Mouse (Mus musculus) c-Kit-positive CD71-positive TER-119-positive erythroid progenitor cells, embryonic 14.5 days (primary cell): ENCODE data around the gene Akap2.

Experiments used
- DNase-seq: peaks from one replicate; pipeline ENCODE4 v3.0.0-alpha.2; 2013; ENCODE audit warnings: low spot score

Gene Akap2

DNA sequence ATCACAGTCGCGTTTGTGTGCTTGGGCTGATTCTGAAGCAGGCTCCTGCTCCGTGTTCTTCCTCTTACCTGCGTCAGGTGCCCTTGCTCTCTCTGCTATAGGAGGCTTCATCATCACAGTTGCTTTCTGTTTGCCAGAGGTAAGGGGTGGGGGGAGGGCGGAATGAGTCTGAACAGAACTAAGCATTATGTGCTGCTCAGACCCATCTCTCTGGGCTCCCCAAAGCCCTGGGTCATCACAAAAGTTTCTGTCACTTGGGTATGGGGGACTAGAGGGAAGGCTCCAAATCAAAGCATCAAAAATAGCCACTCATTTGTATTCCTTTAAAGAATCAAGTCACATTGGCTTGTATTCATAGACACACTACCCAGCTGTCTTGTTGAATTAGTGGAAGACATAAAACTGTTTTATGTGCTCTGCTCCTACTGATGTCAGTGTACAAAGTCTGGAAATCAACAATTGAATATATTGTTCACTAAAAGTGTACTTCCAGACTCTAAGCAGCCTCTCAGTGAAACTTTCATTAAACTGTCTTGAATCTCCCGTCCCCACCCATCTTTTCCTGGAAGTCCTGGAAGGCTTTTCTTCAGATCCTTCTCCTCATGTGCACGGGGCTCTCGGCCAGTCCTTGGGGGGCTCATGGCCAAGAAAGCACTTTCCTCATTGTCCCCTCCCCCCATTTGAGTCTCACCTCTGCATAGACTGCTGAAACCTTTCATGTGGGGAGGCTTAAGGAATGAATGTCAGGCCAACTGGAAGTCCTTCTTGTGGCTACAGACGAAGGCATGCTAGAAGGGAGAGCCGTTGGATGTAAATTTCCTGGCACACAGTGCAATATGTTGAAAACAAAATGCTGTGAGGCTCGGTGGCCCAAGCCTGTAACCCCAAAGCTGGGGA, 13.6 kb upstream of the Akap2 start:
- DNase-seq, result no peak

DNA sequence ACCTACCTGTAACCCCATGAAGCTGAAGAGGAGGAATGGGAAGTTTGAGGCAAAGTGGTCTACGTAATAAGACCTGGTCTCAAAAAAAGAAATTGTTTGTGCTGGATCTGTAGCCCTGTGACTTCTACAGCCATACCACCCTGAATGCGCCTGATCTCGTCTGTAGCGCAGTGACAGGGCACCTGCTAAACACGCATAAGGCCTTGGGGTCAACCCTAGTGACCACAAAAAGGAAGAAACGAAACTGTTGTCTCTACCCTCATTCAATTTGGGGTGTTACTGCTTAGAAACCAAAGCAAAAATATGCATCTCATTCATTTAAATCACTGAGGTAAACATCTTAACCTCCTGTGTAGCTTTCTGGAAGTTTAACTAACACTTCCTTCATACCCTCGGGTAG, 12.9 kb upstream of the Akap2 start:
- DNase-seq, result no peak

DNA sequence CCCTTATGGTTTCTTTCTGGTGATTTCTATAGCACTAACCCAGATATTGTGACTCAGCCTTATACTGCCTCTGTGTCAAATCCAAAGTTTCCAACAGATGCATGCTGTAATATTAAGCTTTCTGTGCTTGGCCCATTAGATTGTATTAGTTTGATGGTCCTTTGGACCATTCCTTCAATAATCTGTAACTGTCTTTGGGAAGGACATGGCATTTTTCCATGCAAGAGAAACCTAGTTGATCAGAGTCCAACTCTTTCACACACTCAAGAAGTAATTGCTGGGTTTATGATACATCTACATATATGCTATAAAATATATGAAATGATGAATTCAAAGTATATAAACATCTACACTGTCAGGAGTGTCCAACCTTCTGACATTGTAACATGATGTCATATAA, 1.6 kb upstream of the Akap2 start:
- DNase-seq, result no peak

DNA sequence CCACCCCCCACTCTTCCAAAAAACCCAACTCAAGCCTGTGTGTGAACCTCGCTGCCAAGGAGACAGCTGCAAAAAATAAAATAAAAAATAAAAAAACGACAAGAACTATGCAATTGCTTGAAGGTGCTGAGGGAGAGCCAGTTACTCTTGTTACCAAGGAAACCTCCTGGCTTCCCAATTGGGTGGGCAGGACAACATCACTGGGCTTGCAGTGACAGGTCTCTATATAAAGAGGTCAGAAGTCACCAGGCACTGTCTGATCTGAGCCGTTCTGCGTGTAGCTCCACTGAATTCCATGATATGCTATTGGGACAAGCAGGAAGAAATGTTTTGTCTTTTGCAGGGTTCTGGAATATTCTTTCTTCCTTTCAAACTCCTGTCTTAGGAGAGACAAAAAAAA, 722 bp upstream of the Akap2 start:
- no peak for DNase-seq

DNA sequence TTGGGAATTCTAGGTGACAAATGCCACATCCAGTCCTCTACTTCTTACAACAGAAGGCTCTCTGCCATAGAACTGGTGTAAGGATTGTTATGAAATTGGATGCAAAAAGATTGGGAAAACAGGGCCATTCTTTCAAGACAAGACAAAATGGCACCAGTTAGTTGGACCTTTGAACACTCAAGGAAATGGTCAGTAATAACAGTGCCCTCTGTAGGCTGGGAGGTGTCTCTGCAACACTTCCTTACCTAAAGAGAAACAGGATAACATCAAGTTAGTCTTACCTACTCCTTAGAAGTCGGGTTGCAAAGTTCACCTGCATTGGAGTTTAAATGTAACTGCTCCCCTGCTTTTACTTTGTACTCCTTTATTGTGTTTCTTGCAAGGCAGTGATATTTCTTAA, 1.9 kb downstream of the Akap2 start:
- DNase-seq, result no peak

DNA sequence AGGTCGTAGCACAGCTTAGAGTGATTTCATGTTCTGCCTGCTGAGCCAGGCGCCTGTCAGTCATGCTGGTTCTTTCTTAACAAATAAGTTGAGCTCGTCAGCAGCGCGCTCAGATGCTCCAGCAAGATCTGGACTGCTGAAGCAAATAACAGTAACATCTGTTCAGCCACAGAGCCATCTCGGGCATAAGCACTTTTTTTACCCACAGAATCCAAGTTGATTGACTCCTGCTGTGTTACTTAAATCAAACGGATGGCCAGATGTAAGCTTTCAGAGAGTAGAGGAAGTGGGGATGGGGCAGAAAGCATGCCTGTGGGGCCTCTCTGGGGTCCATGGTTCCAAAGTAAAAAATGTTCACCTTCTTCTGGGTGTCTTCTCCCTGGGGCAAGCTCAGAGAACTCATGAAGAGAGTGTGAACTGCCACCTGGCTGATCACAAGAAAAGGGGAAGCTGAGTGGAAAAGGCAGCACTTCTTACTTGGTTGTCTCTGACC, 3.5 kb downstream of the Akap2 start:
- no peak for DNase-seq

DNA sequence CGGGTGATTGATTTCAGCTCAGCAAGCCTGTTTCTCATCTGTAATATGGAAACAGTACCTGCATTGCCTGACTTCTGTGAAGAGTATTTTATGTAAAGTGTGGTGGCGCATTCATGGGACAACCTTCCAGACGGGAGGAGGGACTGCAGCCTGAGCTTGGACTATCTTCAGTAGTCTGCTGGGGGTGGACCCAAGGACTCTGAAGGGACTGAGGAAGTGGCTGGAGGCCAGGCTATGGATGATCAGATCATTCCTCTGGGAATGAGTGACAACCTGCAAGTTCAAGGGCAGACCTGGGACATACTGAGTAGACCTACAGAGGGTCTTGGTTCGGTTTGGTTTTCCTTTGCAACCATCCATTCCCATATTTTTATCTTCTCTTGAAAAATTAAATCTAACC, 4.8 kb downstream of the Akap2 start:
- DNase-seq, result no peak

DNA sequence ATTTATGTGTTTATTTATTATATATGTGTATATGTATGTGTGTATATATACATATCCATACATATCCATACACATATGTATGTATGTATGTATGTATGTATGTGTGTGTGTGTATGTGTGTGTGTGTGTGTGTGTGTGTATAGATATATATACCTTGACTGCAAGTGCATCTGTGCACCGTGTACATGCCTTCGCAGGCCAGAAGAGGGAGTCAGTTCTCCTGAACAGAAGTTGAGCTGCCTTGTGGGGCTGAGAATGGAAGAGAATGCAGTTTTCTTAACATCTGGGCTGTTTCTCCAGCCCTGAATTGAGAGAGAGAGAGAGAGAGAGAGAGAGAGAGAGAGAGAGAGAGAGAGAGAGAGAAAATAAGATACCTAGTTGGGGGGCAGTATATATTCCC, 6.2 kb downstream of the Akap2 start:
- no peak for DNase-seq

DNA sequence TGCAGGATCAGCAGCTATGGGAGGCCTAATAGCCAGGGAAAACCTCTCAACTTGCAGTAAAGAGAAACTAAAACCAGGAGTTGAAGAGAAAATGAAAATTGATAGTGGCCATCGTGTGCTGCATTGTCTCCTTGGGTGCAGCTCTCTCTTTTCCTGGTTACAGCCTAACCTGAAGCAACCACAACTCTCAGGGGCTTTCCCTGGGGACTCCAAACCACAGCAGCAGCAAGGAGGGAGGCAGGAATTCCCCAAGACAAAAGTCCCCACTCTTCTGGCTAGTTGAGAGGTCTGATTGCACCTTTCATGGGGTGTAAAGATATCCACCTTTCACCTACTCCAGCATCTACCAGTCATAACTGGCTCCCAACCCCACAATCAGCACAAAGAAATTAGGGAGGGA, 8.1 kb downstream of the Akap2 start:
- DNase-seq, result no peak

DNA sequence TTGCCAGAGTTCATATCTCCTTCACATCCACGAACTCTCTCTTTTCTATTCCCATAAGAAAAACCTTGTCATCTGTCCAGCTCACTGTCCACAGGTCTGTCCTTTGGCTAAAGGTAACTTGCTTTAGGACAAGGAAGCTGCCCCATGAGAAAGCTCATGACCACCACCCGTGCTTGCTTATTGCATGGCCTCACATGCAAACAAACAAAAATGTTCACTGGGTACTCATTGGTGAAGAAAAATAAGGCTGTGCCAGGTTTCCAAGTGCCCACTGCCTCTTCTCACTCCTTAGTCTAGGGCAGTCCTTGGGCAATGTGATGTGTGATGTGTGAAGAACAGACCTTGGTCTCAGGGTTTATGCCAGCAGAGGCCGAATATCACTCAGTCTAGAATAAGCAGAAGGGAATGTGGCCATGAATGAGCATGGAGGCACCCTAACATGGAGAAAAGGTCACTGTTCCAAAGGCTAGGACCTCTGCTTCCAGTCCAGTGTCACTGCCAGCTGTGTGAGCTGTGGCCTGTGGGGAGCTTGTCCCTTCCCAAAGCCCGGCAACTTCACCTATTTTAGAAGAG, 11.2 kb downstream of the Akap2 start:
- no peak for DNase-seq

DNA sequence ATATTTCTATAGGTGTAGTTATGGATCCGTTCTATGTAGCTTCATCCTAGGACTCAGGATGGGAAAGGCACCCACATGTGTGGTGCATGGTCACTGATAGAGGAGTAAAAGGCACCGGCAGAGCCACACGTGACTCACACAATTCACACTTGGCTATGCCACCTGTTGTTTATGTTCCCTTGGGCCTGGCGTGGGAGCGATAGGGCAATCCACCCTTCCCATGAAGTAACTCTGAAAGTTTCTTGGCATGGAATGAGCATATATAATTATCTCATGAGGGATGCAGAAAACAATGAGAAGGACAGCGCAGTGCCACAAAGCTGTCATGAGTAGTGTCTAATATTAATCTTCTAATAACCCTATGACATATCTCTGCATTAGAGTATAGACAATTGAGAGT, 12.6 kb downstream of the Akap2 start:
- DNase-seq, result no peak

DNA sequence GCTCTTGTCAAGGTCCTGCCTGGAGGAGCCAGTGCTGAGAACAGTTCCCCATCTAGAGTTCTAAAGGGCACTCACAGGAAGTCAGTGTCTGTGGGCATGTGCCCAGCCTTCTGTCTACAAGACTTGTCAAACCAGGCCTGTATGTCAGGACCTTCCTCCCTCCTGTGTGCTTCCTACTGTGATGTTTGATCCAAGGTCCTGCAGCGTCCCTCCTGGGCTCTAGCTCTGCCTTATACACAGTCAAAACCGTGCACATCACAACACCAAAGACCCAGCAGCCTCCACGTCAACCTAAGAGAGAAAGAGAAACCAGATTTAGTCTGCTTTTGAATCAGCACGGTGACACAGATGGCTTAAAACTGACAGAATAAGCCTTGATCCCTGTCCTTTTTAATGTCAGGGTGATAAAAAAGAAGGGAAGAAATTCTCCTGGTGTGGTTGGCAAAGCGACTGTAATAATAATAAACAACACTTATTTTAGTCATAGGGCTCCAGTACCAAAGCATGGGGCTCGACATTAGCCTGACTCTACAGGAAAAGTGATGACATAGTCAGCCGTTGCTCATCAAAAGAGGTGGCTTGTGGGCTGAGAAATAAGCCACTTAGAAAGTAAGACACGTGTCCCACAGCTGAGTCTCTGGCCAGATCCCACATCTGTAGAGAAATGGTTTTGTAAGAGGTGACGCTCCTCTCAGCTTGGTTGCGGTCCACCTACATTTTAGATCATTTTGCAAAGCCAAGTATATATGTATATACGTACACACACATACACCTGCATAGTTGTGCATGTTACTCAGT, 13.5 kb downstream of the Akap2 start:
- no peak for DNase-seq

DNA sequence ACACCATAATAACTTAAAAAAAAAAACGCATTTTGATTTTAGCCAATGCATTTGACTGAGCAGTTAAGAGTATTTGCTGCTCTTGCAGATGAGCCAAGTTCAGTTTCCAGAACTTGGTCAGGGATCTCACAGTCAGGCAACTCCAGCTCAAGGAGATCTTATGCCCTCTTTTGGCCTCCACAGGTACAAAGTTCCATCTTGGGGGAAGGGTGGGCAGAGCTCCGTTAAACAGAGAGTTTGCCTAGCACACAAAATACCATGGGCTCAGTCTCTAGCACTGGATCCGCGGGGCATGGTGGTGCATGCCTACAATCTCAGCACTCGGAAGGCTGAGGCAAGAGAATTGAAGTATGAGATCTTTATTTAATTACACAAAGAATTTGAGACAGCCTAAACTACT, 14.9 kb downstream of the Akap2 start:
- no peak for DNase-seq

DNA sequence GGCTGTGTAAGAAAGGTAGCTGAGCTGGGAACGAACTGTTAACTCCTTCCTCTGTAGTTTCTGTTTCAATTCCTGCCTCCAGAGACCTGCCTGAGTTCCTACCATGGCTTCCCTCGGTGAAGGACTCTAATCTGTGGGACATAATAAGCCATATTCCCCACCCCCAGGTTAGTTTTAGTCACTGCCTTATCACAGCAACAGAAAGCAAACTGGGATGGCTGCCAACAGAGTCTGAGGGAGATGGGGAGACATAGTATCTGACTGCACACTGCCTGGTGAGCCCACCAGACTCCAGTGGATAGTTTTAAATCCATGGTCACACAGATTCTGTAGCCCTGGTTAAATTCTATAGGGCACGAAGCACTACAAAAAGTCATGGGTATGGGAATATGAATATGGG, 16.0 kb downstream of the Akap2 start:
- DNase-seq, result no peak

DNA sequence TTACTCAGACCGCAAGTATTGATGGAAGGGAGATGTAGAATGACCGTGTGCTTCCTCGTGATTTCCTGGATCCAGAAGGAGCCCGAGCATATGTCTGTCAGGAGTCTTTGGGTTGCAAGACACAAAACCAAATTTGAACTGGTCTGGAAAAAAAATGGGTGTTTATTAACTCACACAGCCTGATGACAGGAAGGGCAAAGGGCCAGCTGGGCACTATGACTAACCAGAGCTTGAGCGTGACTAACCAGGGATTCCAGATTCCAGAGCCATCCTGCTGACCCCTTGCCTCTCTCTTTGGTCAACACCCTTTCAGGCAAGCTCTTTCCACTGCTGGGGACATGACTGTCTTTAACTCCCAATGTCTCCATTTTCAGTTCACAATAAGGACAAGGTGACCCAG, 18.0 kb downstream of the Akap2 start:
- no peak for DNase-seq

DNA sequence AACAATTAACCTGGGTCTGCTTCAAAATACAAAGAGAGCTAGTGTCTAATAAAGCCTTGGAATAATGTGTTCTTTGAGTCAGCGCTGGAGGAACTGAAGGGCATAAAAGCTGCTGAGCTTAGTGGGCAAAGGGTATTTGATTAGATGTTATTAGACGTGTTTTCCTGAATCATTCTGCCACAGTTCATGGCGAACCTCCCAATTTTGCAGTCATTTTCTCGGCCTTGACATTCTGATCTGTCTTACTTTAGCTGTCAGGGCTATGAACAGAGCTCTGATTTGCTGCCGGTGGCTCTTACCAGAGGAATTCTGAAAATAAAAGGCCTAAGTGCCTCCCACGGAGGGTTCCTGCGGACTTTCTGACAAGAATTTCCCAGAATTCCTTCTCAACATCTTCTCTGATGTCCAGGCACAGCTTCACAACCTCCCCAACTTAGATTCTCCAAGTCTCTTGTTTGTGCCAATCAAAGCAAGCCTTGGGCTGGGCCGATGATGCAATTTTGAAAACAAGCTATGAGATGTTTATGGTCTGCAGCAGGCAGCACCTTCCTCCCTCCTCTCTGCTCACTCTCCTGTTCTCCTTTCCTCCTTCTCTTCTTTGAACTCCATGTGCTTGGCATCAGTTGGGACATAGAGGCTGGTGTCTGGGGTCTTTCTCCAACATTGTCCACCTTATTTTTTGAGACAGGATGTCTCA, 21.5 kb downstream of the Akap2 start:
- DNase-seq, result no peak

DNA sequence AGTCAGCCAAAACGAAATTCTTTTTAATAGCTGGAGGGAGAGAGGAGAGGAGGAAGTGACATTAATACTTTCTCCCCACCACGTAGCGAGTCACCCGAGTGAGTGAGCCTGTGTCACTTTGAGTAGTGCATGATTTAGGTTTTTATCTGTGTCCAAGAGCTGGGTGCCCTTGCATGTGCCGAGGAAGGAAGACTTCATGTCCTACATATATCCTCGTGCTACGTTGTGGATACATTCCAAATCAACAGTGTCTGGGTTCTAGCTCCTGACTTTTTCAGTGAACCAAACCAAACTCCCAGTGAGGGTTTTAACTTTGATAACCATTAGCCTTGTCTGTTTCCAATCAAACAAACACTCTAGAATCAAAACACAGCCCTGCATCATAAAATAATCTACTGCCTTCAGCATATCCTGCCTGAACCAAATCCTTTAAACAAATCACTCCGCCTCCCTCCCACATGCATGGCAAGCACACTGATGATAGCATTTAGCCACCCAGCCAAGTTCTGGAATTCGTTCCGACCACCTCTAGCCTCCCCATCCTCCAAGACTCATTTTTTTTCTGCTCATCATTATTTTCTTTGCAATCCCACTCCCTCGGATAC, 26.0 kb downstream of the Akap2 start:
- DNase-seq, result no peak

DNA sequence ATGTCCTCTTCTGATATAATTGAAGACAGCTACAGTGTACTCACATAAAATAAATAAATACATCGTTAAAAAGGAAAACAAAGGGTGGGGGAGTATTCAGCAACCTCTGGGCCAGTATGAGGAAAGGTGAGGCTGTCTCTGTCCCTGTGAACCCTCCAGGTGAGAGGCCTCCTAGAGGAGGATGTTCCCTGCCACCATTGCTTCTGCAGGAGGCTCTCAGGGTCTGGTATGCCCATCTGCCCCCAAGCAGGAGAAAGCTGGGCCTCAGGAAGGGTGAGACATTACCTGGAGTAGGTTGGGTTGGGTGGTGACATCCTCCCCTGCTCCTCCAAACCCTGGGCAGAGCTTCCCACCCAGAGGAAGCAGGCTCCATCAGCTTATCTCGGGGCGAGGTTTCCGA, 33.2 kb downstream of the Akap2 start:
- DNase-seq, result no peak

DNA sequence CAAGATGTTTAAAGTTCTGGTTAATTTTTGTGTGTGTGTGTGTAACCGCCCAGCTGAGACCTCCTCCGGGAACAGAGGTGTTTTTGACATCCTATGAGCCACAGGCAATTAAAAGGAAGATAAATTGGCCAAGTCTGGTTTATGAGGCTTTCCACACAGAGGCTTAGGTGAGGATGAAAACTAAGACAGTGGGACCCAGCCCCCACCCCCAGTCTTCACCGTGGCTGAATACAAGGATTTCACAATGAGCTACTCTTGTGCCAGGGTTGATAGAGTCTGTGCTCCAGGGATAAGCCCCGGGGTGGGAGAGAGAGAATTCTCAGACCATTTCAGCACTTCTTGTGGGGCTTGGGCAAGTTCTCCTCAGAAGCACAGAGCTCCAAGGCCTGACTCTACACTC, 33.6 kb downstream of the Akap2 start:
- no peak for DNase-seq

DNA sequence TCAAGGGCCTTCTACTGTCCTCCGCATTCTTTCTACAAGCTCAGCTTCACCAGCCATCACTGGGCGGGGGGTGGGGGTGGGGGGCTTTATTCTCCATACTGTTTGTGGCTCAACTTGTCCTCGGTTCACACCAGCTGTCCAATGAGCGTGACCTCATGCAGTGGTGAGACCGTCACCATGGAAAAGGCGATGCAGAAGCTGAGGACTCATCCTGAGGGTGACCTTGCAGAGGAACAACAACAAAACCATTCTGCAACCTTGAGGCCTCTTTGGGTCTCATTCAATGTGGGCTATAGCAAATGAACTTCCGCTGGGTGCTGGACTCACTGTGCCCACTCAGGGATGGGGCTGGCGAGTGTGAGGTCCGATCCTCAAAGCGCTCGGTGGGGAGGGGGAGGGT, 34.1 kb downstream of the Akap2 start:
- no peak for DNase-seq

DNA sequence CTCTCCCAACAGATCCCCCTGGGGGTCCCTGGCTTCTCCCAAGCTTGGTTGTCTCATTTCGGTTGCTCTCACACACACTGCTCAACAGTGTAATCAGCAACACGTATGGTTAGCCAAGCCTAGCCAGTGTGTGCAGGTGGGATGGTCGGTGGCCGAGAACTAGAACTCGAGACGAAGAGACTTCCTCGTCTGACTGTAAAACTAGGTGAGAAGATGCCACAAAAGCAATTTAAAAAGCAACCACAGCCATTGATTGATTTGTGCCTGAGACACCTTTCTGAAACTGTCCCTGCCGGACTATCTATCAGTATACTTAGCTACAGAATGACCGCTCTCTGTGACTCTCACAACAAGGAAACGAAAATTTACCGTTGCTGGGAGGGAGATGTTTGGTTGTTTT, 37.6 kb downstream of the Akap2 start:
- no peak for DNase-seq

DNA sequence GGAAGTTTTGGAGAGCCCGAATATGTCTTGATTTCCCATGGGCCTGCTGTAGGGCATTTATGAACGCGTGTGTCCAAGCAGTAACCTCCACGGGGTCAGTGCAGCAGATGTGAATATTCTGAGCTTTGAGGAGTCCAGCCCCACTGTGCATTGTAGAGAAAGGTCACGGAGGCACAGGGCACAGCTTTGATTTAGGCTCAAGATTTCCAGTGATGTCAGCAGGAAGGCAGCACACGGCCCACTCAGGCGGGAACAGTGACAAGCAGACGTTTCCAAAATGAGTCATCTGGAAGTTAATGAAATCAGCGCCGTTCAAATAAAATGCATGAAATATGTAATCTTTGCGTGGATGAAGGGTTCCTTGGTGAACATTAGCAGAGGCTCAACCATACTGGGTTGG, 40.5 kb downstream of the Akap2 start:
- no peak for DNase-seq
